Mouse (Mus musculus) left cerebral cortex, postnatal 14 days (tissue): Measurements from ENCODE around the gene Vamp2. TPM values are rescaled to one million over a fixed set of nuclear protein-coding genes. Genes with fewer than 3 reads are reported as not detected.

Experiments
- total RNA-seq, 2 experiments: library from RNA; stranded (reverse); gene quantifications; 2 replicates each; pipeline ENCODE4 v1.2.3; 2021

Vamp2 gene
- total RNA-seq, 2 experiments from 2014 or later = 1,220 to 1,271 TPM

Other genes starting within 250 kb of the Vamp2 start
- gene Ndel1, start 216.6 kb upstream of the Vamp2 start, total RNA-seq = 10 to 100 TPM; 96.7 to 99.5 TPM
- gene Rnf222, start 199.9 kb upstream of the Vamp2 start, total RNA-seq = not detected
- gene Rpl26, start 186.9 kb upstream of the Vamp2 start, total RNA-seq = 100 to 1,000 TPM; 597 to 631 TPM
- gene Odf4, start 161.4 kb upstream of the Vamp2 start, total RNA-seq = under 1 TPM in 1 of 2 experiments, not detected in 1; 0.88 TPM
- gene Arhgef15, start 131.0 kb upstream of the Vamp2 start, total RNA-seq = 10 to 100 TPM; 20.9 to 22.6 TPM
- gene Slc25a35, start 120.4 kb upstream of the Vamp2 start, total RNA-seq = 1 to 10 TPM; 4.8 to 5.4 TPM
- gene Rangrf, start 113.3 kb upstream of the Vamp2 start, total RNA-seq = 10 to 100 TPM; 14.6 to 17.2 TPM
- gene Pfas, start 80.0 kb upstream of the Vamp2 start, total RNA-seq = 10 to 100 TPM; 19.6 to 23.5 TPM
- 10 to 100 TPM; 39.1 to 40.5 TPM for gene Ctc1, start 72.6 kb upstream of the Vamp2 start, total RNA-seq
- 1 to 10 TPM in 1 of 2 experiments, under 1 TPM in 1; 0.86 to 1.2 TPM for gene Aurkb, start 42.8 kb upstream of the Vamp2 start, total RNA-seq
- 10 to 100 TPM; 26.1 to 29.2 TPM for gene Borcs6, start 28.8 kb upstream of the Vamp2 start, total RNA-seq
- gene Tmem107, start 17.7 kb upstream of the Vamp2 start, total RNA-seq = 10 to 100 TPM; 14.2 to 16.9 TPM
- gene Per1, start 6.7 kb downstream of the Vamp2 start, total RNA-seq = 100 to 1,000 TPM in 1 of 2 experiments, 10 to 100 TPM in 1; 90.4 to 112 TPM
- gene Hes7, start 31.9 kb downstream of the Vamp2 start, total RNA-seq = under 1 TPM; 0.55 to 0.70 TPM
- gene 9130213A22Rik, start 34.1 kb downstream of the Vamp2 start, total RNA-seq = under 1 TPM; 0.27 to 0.51 TPM
- gene Aloxe3, start 37.4 kb downstream of the Vamp2 start, total RNA-seq = 1 to 10 TPM; 3.7 to 5.7 TPM
- gene Alox12b, start 68.5 kb downstream of the Vamp2 start, total RNA-seq = 1 to 10 TPM; 1.5 to 1.9 TPM
- 1 to 10 TPM; 3.7 to 4.1 TPM for gene Alox8, start 109.4 kb downstream of the Vamp2 start, total RNA-seq
- gene Gucy2e, start 148.5 kb downstream of the Vamp2 start, total RNA-seq = under 1 TPM; 0.40 to 0.80 TPM
- gene Cntrob, start 235.3 kb downstream of the Vamp2 start, total RNA-seq = 10 to 100 TPM; 13.4 to 16.1 TPM
- 10 to 100 TPM; 60.1 to 67.7 TPM for gene Trappc1, start 235.5 kb downstream of the Vamp2 start, total RNA-seq
- gene Kcnab3, start 237.8 kb downstream of the Vamp2 start, total RNA-seq = 10 to 100 TPM; 30.8 to 36.9 TPM